ENCODE assay signal across 18 mouse cellular contexts in genomic region chr12:88463588-88464290, GRCm38 (mm10).
DNase-seq lines count a peak whose midpoint lies in the region; ATAC-seq and TF ChIP-seq lines count a peak whose summit lies in the region.
"Had no signal": no experiment of that assay in that cellular context is flagged by ENCODE, and none has a peak within 500 bp of the region (broad histone marks: within the 10 kb centered on the region; RNA-seq: fewer than 3 reads in every experiment).

No protein-coding gene starts in this region.

- CTCF ChIA-PET in Patski (lab: Charles Lee) = no interaction called here

- H3K4me2 ChIP-seq in forebrain, postnatal 0 days (ENCODE audit: low read depth) = no peak overlapping the region
- no peak overlapping the region for H3K4me2 ChIP-seq in kidney, postnatal 0 days (ENCODE audit: low read length)
- H3K4me2 ChIP-seq: heart, embryonic 15.5 days; limb, embryonic 15.5 days had no signal

- no peak for TF ChIP-seq CTCF in forebrain, postnatal 0 days (IDR thresholded peaks at IDR 0.05; ENCODE audit: low read depth)
- no peak for TF ChIP-seq CTCF in kidney, postnatal 0 days (IDR thresholded peaks at IDR 0.05; ENCODE audit: low read depth)
- no peak for TF ChIP-seq CTCF in Patski (IDR thresholded peaks at IDR 0.05)

- no peaks in the 10 kb centered on the region for H3K27me3 ChIP-seq in forebrain, postnatal 0 days (ENCODE audit: insufficient read depth, low read length)
- H3K27me3 ChIP-seq in forebrain, embryonic 10.5 days (ENCODE audit: poor library complexity, severe bottlenecking) = no peaks in the 10 kb centered on the region
- H3K27me3 ChIP-seq in kidney, postnatal 0 days (ENCODE audit: insufficient read depth, low read length) = no peaks in the 10 kb centered on the region
- no peaks in the 10 kb centered on the region for H3K27me3 ChIP-seq in Patski
- H3K27me3 ChIP-seq: heart, embryonic 15.5 days; limb, embryonic 15.5 days had no signal

- H3K4me1 ChIP-seq in forebrain, postnatal 0 days (ENCODE audit: insufficient read depth) = no peaks in the 10 kb centered on the region
- no peaks in the 10 kb centered on the region for H3K4me1 ChIP-seq in forebrain, embryonic 10.5 days
- no peaks in the 10 kb centered on the region for H3K4me1 ChIP-seq in kidney, postnatal 0 days (replicated peaks; ENCODE audit: insufficient read depth, low read length)
- H3K4me1 ChIP-seq: heart, embryonic 15.5 days; limb, embryonic 15.5 days had no signal

- no peak overlapping the region for H3K27ac ChIP-seq in forebrain, postnatal 0 days (ENCODE audit: low read depth, low read length)
- H3K27ac ChIP-seq in forebrain, embryonic 10.5 days = no peak overlapping the region
- no peak overlapping the region for H3K27ac ChIP-seq in kidney, postnatal 0 days
- H3K27ac ChIP-seq: heart, adult 2 months; heart, embryonic 15.5 days; limb, embryonic 15.5 days had no signal

- in situ Hi-C loops in Patski (cut with MboI; ENCODE audit: low pct_unique_long_range_greater_than_20kb) = no loop called here

- peak; percentile 27 to 34 for DNase-seq in adrenal gland, adult (ENCODE audit: inconsistent age in 2 of 2, low spot score in 1 of 2)
- DNase-seq in adrenal gland, postnatal 4 days (ENCODE audit: low spot score in 2 of 2) = no peak
- no peak for DNase-seq in forebrain, postnatal 0 days
- DNase-seq in forebrain, embryonic 10.5 days (ENCODE audit: extremely low spot score, low spot score) = no peak
- peak; percentile 31 for DNase-seq in kidney, postnatal 0 days (ENCODE audit: low spot score)
- DNase-seq in kidney, postnatal 25 days = no peak
- DNase-seq in Patski (ENCODE audit: low read depth, low spot score) = no peak
- DNase-seq: gastrocnemius, postnatal 10 days; heart, adult 2 months; lung, postnatal 10 days; right cerebral cortex, postnatal 4 days; thymus, postnatal 14 days had no signal

- peaks cover 13% of the 10 kb centered on the region for H3K36me3 ChIP-seq in forebrain, postnatal 0 days (ENCODE audit: insufficient read depth)
- peaks cover 6% of the 10 kb centered on the region for H3K36me3 ChIP-seq in forebrain, embryonic 10.5 days (replicated peaks)
- H3K36me3 ChIP-seq in kidney, postnatal 0 days (ENCODE audit: insufficient read depth, low read length) = no peaks in the 10 kb centered on the region

- WGBS in forebrain, postnatal 0 days = 65% methylated on average over 10 of the region's 10 CpGs
- WGBS in forebrain, embryonic 10.5 days = 81% methylated on average over 10 of the region's 10 CpGs
- 58% methylated on average over 10 of the region's 10 CpGs for WGBS in kidney, postnatal 0 days

- POLR2A ChIA-PET in Patski (lab: Charles Lee) = no interaction called here

- no peak overlapping the region for H3K4me3 ChIP-seq in forebrain, postnatal 0 days (ENCODE audit: low read depth, low read length)
- H3K4me3 ChIP-seq in forebrain, embryonic 10.5 days = no peak overlapping the region
- H3K4me3 ChIP-seq in kidney, postnatal 0 days (replicated peaks; ENCODE audit: low read depth, low read length) = no peak overlapping the region
- H3K4me3 ChIP-seq: erythroblast, embryonic 14.5 days; heart, adult 2 months; heart, embryonic 15.5 days; limb, embryonic 15.5 days had no signal

- 0 out of 2 replicates have a peak, but pooled peaks have one; percentile 8 for ATAC-seq in forebrain, postnatal 0 days
- no peak; the same call in 1 of the 2 replicates for ATAC-seq in kidney, postnatal 0 days (replicated peaks; ENCODE audit: low FRiP score, low read depth)
- ATAC-seq in Patski = peak; percentile 31
- no peak for ATAC-seq in monocyte, adult 5-6 weeks (replicated peaks; ENCODE audit: insufficient number of reproducible peaks, low FRiP score, low TSS enrichment, poor library complexity, severe bottlenecking)
- ATAC-seq: CD4-positive, CD25-positive, alpha-beta regulatory T cell, adult 4 months had no signal

- H3K9ac ChIP-seq in forebrain, postnatal 0 days = no peak overlapping the region
- H3K9ac ChIP-seq in kidney, postnatal 0 days (ENCODE audit: low read depth, low read length) = no peak overlapping the region
- H3K9ac ChIP-seq: heart, embryonic 15.5 days; limb, embryonic 15.5 days had no signal

- H3K9me3 ChIP-seq in forebrain, postnatal 0 days (ENCODE audit: low read length) = no peaks in the 10 kb centered on the region
- no peaks in the 10 kb centered on the region for H3K9me3 ChIP-seq in forebrain, embryonic 10.5 days
- H3K9me3 ChIP-seq in kidney, postnatal 0 days (replicated peaks; ENCODE audit: low read length) = no peaks in the 10 kb centered on the region
- H3K9me3 ChIP-seq: G1E; heart, embryonic 15.5 days; limb, embryonic 15.5 days had no signal

Comparison
In these comparisons a context has a peak if more than half of its experiments do, and no peak if none do; other contexts are left out.
1. DNase-seq: peak in adrenal gland, adult (2 of 2) and kidney, postnatal 0 days (single experiment); none in adrenal gland, postnatal 4 days (0 of 2), forebrain, postnatal 0 days (single experiment), forebrain, embryonic 10.5 days (single experiment), kidney, postnatal 25 days (0 of 2) and Patski (single experiment).
2. ATAC-seq: peak in forebrain, postnatal 0 days (single experiment) and Patski (single experiment); none in kidney, postnatal 0 days (single experiment) and monocyte, adult 5-6 weeks (single experiment).